Mouse (Mus musculus): ENCODE measurements at regions not wholly inside any gene's neighbourhood (a gene's known extent, or its start where the extent isn't known, plus 50 kb on each side); places are given as distances from the start of the nearest gene placed in this dataset.

GRCm38 (mm10) chr8:115441323-115441722, 266.3 kb downstream of the Maf start:
- no peak overlapping the region for H3K27ac ChIP-seq (ENCODE audit: low read depth)
- DNase-seq (no peak), ATAC-seq (no peak)
- no peaks in the 10 kb centered on the region for H3K36me3 ChIP-seq (replicated peaks; ENCODE audit: insufficient read depth, low read length)
- 57% methylated on average over 6 of the region's 6 CpGs for WGBS (ENCODE audit: insufficient replicate concordance)
- H3K9ac ChIP-seq (replicated peaks) = no peak overlapping the region
- no peaks in the 10 kb centered on the region for H3K27me3 ChIP-seq (ENCODE audit: insufficient read depth, low read length)
- H3K4me3 ChIP-seq (ENCODE audit: low read depth, low read length) = no peak overlapping the region
- no peaks in the 10 kb centered on the region for H3K9me3 ChIP-seq (ENCODE audit: low read length)
- 0 out of 2 replicates have a peak, but pooled peaks cover 2% of the 10 kb centered on the region for H3K4me1 ChIP-seq (ENCODE audit: insufficient read depth)
- TF ChIP-seq CTCF (IDR thresholded peaks at IDR 0.05; ENCODE audit: low read depth) (no peak), EP300 (IDR thresholded peaks at IDR 0.05; ENCODE audit: low read depth) (no peak)
- no peak overlapping the region for H3K4me2 ChIP-seq (ENCODE audit: low read depth, low read length)

DNA sequence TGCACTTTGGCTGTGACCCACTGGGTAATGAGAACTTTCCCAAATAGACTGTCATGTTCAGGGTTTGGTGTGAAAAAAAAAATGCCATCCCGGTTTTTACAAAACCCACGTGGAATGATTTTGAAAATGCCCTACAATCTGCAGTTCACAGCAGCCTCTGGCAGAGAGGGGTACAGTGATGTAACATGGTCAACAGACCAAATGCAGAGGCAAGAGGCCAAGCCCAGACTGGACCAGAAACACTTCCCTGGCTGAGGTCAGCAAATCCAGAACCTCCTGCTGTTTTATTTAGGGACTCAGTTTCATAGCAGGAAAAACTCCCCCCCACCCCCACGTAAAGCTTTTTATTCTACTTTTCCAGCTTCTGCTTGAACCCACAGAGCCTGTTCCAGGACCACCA, 267.4 kb downstream of the Maf start:
- Histone ChIP-seq H3K4me3 (ENCODE audit: low read depth, low read length) (no peak overlapping the region), H3K9me3 (ENCODE audit: low read length) (no peaks in the 10 kb centered on the region), H3K4me1 (ENCODE audit: insufficient read depth) (0 out of 2 replicates have a peak, but pooled peaks cover 2% of the 10 kb centered on the region), H3K27ac (ENCODE audit: low read depth) (no peak overlapping the region), H3K36me3 (replicated peaks; ENCODE audit: insufficient read depth, low read length) (no peaks in the 10 kb centered on the region), H3K9ac (replicated peaks) (no peak overlapping the region), H3K4me2 (ENCODE audit: low read depth, low read length) (no peak overlapping the region), H3K27me3 (ENCODE audit: insufficient read depth, low read length) (no peaks in the 10 kb centered on the region)
- ATAC-seq (no peak), DNase-seq (no peak)
- 70% methylated on average over 3 of the region's 3 CpGs for WGBS (ENCODE audit: insufficient replicate concordance)
- no peak for TF ChIP-seq EP300 (IDR thresholded peaks at IDR 0.05; ENCODE audit: low read depth)
- TF ChIP-seq CTCF (IDR thresholded peaks at IDR 0.05; ENCODE audit: low read depth) = no peak

GRCm38 (mm10) chr8:115439512-115439911, 268.1 kb downstream of the Maf start:
- no peak overlapping the region for H3K4me3 ChIP-seq (ENCODE audit: low read depth, low read length)
- H3K36me3 ChIP-seq (replicated peaks; ENCODE audit: insufficient read depth, low read length) = no peaks in the 10 kb centered on the region
- H3K4me1 ChIP-seq (ENCODE audit: insufficient read depth) = 0 out of 2 replicates have a peak, but pooled peaks cover 2% of the 10 kb centered on the region
- no peak overlapping the region for H3K27ac ChIP-seq (ENCODE audit: low read depth)
- ATAC-seq (no peak), DNase-seq (no peak)
- H3K9me3 ChIP-seq (ENCODE audit: low read length) = no peaks in the 10 kb centered on the region
- no peak overlapping the region for H3K9ac ChIP-seq (replicated peaks)
- H3K27me3 ChIP-seq (ENCODE audit: insufficient read depth, low read length) = no peaks in the 10 kb centered on the region
- no peak for TF ChIP-seq CTCF (IDR thresholded peaks at IDR 0.05; ENCODE audit: low read depth)
- no peak for TF ChIP-seq EP300 (IDR thresholded peaks at IDR 0.05; ENCODE audit: low read depth)
- WGBS (ENCODE audit: insufficient replicate concordance) = 73% methylated on average over 5 of the region's 5 CpGs
- no peak overlapping the region for H3K4me2 ChIP-seq (ENCODE audit: low read depth, low read length)

GRCm38 (mm10) chr8:115437956-115438355, 269.6 kb downstream of the Maf start:
- DNase-seq = no peak
- H3K9me3 ChIP-seq (ENCODE audit: low read length) = no peaks in the 10 kb centered on the region
- 81% methylated on average over 9 of the region's 9 CpGs for WGBS (ENCODE audit: insufficient replicate concordance)

GRCm38 (mm10) chr8:115436356-115436721, 271.3 kb downstream of the Maf start:
- TF ChIP-seq EP300 (IDR thresholded peaks at IDR 0.05; ENCODE audit: low read depth) (no peak), CTCF (IDR thresholded peaks at IDR 0.05; ENCODE audit: low read depth) (no peak)

More at GRCm38 (mm10) chr8:115437956-115438355, 269.6 kb downstream of the Maf start:
- no peak for ATAC-seq
- Histone ChIP-seq H3K4me2 (ENCODE audit: low read depth, low read length) (no peak overlapping the region), H3K4me3 (ENCODE audit: low read depth, low read length) (no peak overlapping the region), H3K27me3 (ENCODE audit: insufficient read depth, low read length) (no peaks in the 10 kb centered on the region), H3K4me1 (ENCODE audit: insufficient read depth) (0 out of 2 replicates have a peak, but pooled peaks cover 2% of the 10 kb centered on the region), H3K36me3 (replicated peaks; ENCODE audit: insufficient read depth, low read length) (no peaks in the 10 kb centered on the region), H3K9ac (replicated peaks) (no peak overlapping the region), H3K27ac (ENCODE audit: low read depth) (no peak overlapping the region)
- no peak for TF ChIP-seq CTCF (IDR thresholded peaks at IDR 0.05; ENCODE audit: low read depth)

GRCm38 (mm10) chr8:115435720-115436355, 271.8 kb downstream of the Maf start:
- WGBS (ENCODE audit: insufficient replicate concordance) = 68% methylated on average over 5 of the region's 5 CpGs
- no peak overlapping the region for H3K27ac ChIP-seq (ENCODE audit: low read depth)
- H3K9me3 ChIP-seq (ENCODE audit: low read length) = no peaks in the 10 kb centered on the region
- DNase-seq = no peak
- TF ChIP-seq CTCF (IDR thresholded peaks at IDR 0.05; ENCODE audit: low read depth) (no peak), EP300 (IDR thresholded peaks at IDR 0.05; ENCODE audit: low read depth) (no peak)
- no peak overlapping the region for H3K4me3 ChIP-seq (ENCODE audit: low read depth, low read length)
- no peak for ATAC-seq
- H3K27me3 ChIP-seq (ENCODE audit: insufficient read depth, low read length) = no peaks in the 10 kb centered on the region
- no peaks in the 10 kb centered on the region for H3K36me3 ChIP-seq (replicated peaks; ENCODE audit: insufficient read depth, low read length)
- 0 out of 2 replicates have a peak, but pooled peaks cover 2% of the 10 kb centered on the region for H3K4me1 ChIP-seq (ENCODE audit: insufficient read depth)
- H3K4me2 ChIP-seq (ENCODE audit: low read depth, low read length) = no peak overlapping the region
- no peak overlapping the region for H3K9ac ChIP-seq (replicated peaks)

More at GRCm38 (mm10) chr8:115436356-115436721, 271.3 kb downstream of the Maf start:
- Histone ChIP-seq H3K36me3 (replicated peaks; ENCODE audit: insufficient read depth, low read length) (no peaks in the 10 kb centered on the region), H3K4me2 (ENCODE audit: low read depth, low read length) (no peak overlapping the region), H3K9me3 (ENCODE audit: low read length) (no peaks in the 10 kb centered on the region), H3K27ac (ENCODE audit: low read depth) (no peak overlapping the region), H3K27me3 (ENCODE audit: insufficient read depth, low read length) (no peaks in the 10 kb centered on the region), H3K9ac (replicated peaks) (no peak overlapping the region), H3K4me3 (ENCODE audit: low read depth, low read length) (no peak overlapping the region), H3K4me1 (ENCODE audit: insufficient read depth) (0 out of 2 replicates have a peak, but pooled peaks cover 2% of the 10 kb centered on the region)
- DNase-seq (no peak), ATAC-seq (no peak)
- WGBS (ENCODE audit: insufficient replicate concordance) = 61% methylated on average over 4 of the region's 4 CpGs

Data from liver, postnatal 0 days (tissue).